Mouse (Mus musculus): ENCODE results near the gene Mcur1.
A peak's percentile ranks its signal among the peaks of the same experiment; 100 is the strongest.

Gene Mcur1

GRCm38 (mm10) chr13:43559711-43560457 lies at the start of gene Mcur1:
TSS of gene Mcur1 (minus strand) at chr13:43560191.
- peak; percentile 79 for DNase-seq (ENCODE audit: low spot score)

GRCm38 (mm10) chr13:43608854-43609253 lies 48.9 kb upstream of the Mcur1 start:
- DNase-seq (ENCODE audit: low spot score): no peak

- DNase-seq (ENCODE audit: low spot score): no peak
Measured at GRCm38 (mm10) chr13:43603042-43603441, 43.1 kb upstream of the Mcur1 start.

GRCm38 (mm10) chr13:43602440-43602839 lies 42.4 kb upstream of the Mcur1 start:
- DNase-seq (ENCODE audit: low spot score): no peak

GRCm38 (mm10) chr13:43600967-43601366 lies 41.0 kb upstream of the Mcur1 start:
- no peak for DNase-seq (ENCODE audit: low spot score)

GRCm38 (mm10) chr13:43595896-43596295 lies 35.9 kb upstream of the Mcur1 start:
- DNase-seq (ENCODE audit: low spot score): no peak

GRCm38 (mm10) chr13:43592681-43593068 lies 32.7 kb upstream of the Mcur1 start:
- DNase-seq (ENCODE audit: low spot score): no peak

- DNase-seq (ENCODE audit: low spot score): no peak
Measured at GRCm38 (mm10) chr13:43591828-43592680, 32.1 kb upstream of the Mcur1 start.

- no peak for DNase-seq (ENCODE audit: low spot score)
Measured at GRCm38 (mm10) chr13:43587844-43588840, 28.2 kb upstream of the Mcur1 start.

GRCm38 (mm10) chr13:43586966-43587365 lies 27.0 kb upstream of the Mcur1 start:
- DNase-seq (ENCODE audit: low spot score): no peak

GRCm38 (mm10) chr13:43585335-43585734 lies 25.3 kb upstream of the Mcur1 start:
- DNase-seq (ENCODE audit: low spot score): no peak

GRCm38 (mm10) chr13:43583504-43583903 lies 23.5 kb upstream of the Mcur1 start:
- no peak for DNase-seq (ENCODE audit: low spot score)

GRCm38 (mm10) chr13:43582961-43583360 lies 23.0 kb upstream of the Mcur1 start:
- DNase-seq (ENCODE audit: low spot score): no peak

- DNase-seq (ENCODE audit: low spot score): no peak
Measured at GRCm38 (mm10) chr13:43580661-43581060, 20.7 kb upstream of the Mcur1 start.

GRCm38 (mm10) chr13:43579740-43580139 lies 19.7 kb upstream of the Mcur1 start:
- DNase-seq (ENCODE audit: low spot score): no peak

- DNase-seq (ENCODE audit: low spot score): no peak
Measured at GRCm38 (mm10) chr13:43577766-43578165, 17.8 kb upstream of the Mcur1 start.

GRCm38 (mm10) chr13:43577254-43577653 lies 17.3 kb upstream of the Mcur1 start:
- no peak for DNase-seq (ENCODE audit: low spot score)

GRCm38 (mm10) chr13:43575431-43575830 lies 15.4 kb upstream of the Mcur1 start:
- no peak for DNase-seq (ENCODE audit: low spot score)

GRCm38 (mm10) chr13:43573979-43574378 lies 14.0 kb upstream of the Mcur1 start:
- no peak for DNase-seq (ENCODE audit: low spot score)

- DNase-seq (ENCODE audit: low spot score): no peak
Measured at GRCm38 (mm10) chr13:43567141-43567891, 7.3 kb upstream of the Mcur1 start.

- DNase-seq (ENCODE audit: low spot score): no peak
Measured at GRCm38 (mm10) chr13:43566184-43566583, 6.2 kb upstream of the Mcur1 start.
